In genomic region chr19:46598720-46599252, GRCm38 (mm10) we compare ENCODE assay signal across 8 mouse cellular contexts. TPM values are rescaled to one million over a fixed set of nuclear protein-coding genes. Genes with fewer than 3 reads are reported as not detected.
DNase-seq lines count a peak whose midpoint lies in the region; ATAC-seq lines count a peak whose summit lies in the region.

TSS of gene Wbp1l (plus strand) at chr19:46599084.

- 0 out of 2 replicates have a peak, but pooled peaks cover 2% of the 10 kb centered on the region for H3K36me3 ChIP-seq in hindbrain, embryonic 11.5 days (ENCODE audit: control insufficient read depth, insufficient read depth, low read length)

- peak within 1 kb of the TSS; percentile 54; the same call in 1 of the 2 replicates for H3K27ac ChIP-seq in hindbrain, embryonic 11.5 days (ENCODE audit: low read depth, low read length)

- peak within 1 kb of the TSS; percentile 93 for H3K4me2 ChIP-seq in hindbrain, embryonic 11.5 days (replicated peaks; ENCODE audit: low read depth, low read length)

- peak within 1 kb of the TSS; percentile 80 for H3K9ac ChIP-seq in hindbrain, embryonic 11.5 days (ENCODE audit: low read depth, low read length)

- under 1% methylated on average over 21 of the region's 22 CpGs for WGBS in hindbrain, embryonic 11.5 days

- ATAC-seq in hindbrain, embryonic 11.5 days (ENCODE audit: low FRiP score), result peak; percentile 99

- H3K4me3 ChIP-seq in hindbrain, embryonic 11.5 days (ENCODE audit: low read depth, low read length), result peak within 1 kb of the TSS; percentile 98

- H3K27me3 ChIP-seq in hindbrain, embryonic 11.5 days (ENCODE audit: control insufficient read depth, insufficient read depth, low read length), result no peaks in the 10 kb centered on the region

- peaks cover 2% of the 10 kb centered on the region; the same call in 1 of the 2 replicates for H3K4me1 ChIP-seq in hindbrain, embryonic 11.5 days (replicated peaks; ENCODE audit: control insufficient read depth, insufficient read depth, low read length)

- H3K9me3 ChIP-seq in hindbrain, embryonic 11.5 days (ENCODE audit: control insufficient read depth, low read length), result no peaks in the 10 kb centered on the region

- DNase-seq in Muller cell, postnatal 12 days (ENCODE audit: inconsistent ontology term), result peak; percentile 100
- peak; percentile 98 for DNase-seq in cerebellum, adult 9-11 months
- peak; percentile 98 to 99 for DNase-seq in frontal cortex, adult 2 months (ENCODE audit: extremely low spot score in 1 of 2, low spot score in 1 of 2)
- DNase-seq in hindbrain, embryonic 11.5 days (ENCODE audit: low spot score), result peak; percentile 97
- DNase-seq in layer of hippocampus, postnatal 10 days (ENCODE audit: low spot score in 2 of 2), result peak; percentile 95 to 97
- DNase-seq in lung, postnatal 10 days, result peak; percentile 99
- DNase-seq in ovary, postnatal 36 days (ENCODE audit: low spot score), result peak; percentile 96
- peak; percentile 95 for DNase-seq in thymus, postnatal 25 days

RNA-seq across cellular contexts. Expression of gene Wbp1l, which starts in this region (rescaled TPM):
- 26.8 and 29.1 TPM in 2 replicates for polyA plus RNA-seq in frontal cortex, adult 2 months (2012; rRNA removed)
- 31.5 and 33.4 TPM in 2 replicates for polyA plus RNA-seq in hindbrain, embryonic 11.5 days (2014; fragmentation: Nextera tagmentation; extraction: Ambion mirVana)
- 10 to 100 TPM; 32.5 to 39.0 TPM for total RNA-seq in layer of hippocampus, postnatal 10 days (2021)

Comparison
In these comparisons a context has a peak if more than half of its experiments do, and no peak if none do; other contexts are left out.
1. Peak in every context shown above with its lines: DNase-seq, ATAC-seq, H3K4me3 ChIP-seq and H3K27ac ChIP-seq.